Mouse (Mus musculus) liver, postnatal 0 days (tissue): ENCODE measurements around the gene Pax8.

ENCODE experiments used
- CTCF ChIP-seq: sonication (generic); IDR thresholded peaks from 2 replicates; pipeline ENCODE4 v1.5.1; 2016; ENCODE audit warnings: antibody characterized with exemption, low read depth
- EP300 ChIP-seq: IDR thresholded peaks from 2 replicates; pipeline ENCODE4 v1.6.1; 2016; ENCODE audit warnings: antibody characterized with exemption, low read depth, mild to moderate bottlenecking

- TF ChIP-seq CTCF (no peak), EP300 (no peak)
These were observed 6.3 kb downstream of the Pax8 start for GRCm38 (mm10) chr2:24469102-24469501.
